Mouse (Mus musculus): ENCODE measurements at regions not wholly inside any gene's neighbourhood (a gene's known extent, or its start where the extent isn't known, plus 50 kb on each side); places are given as distances from the start of the nearest gene placed in this dataset.

- TF ChIP-seq POLR2A (IDR thresholded peaks at IDR 0.05; ENCODE audit: borderline replicate concordance, low read depth, low read length) = no peak
- TF ChIP-seq CTCF (IDR thresholded peaks at IDR 0.05; ENCODE audit: low read depth, low read length) = no peak
These were observed 169.6 kb upstream of the Egfl6 start for GRCm38 (mm10) chrX:166754967-166755654.
